Mouse (Mus musculus): ENCODE measurements around the gene Cox4i2.

Gene Cox4i2

GRCm38 (mm10) chr2:152753944-152754711 is at the start of gene Cox4i2:
TSS of gene Cox4i2 (plus strand) at chr2:152754173.
- no peak for DNase-seq (ENCODE audit: low spot score in 2 of 2)

DNA sequence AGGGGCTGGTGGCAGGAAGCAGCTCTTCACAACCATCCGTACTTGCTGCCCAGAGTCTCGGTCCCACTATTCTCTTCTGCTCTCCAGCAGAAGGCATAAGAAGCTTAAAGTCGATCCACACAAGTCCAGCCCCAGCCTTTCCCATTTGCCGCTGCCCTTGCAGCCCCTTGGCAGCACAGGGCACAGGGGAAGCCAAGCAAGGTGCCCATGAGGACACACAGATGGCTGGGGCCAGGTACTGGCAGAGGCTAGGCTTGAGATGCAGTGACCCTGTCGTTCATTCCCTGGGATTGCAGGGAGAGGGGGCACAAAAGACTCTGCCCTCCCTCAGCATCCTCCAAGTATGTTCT is 49.7 kb upstream of the Cox4i2 start:
- no peak for DNase-seq (ENCODE audit: low spot score in 2 of 2)

GRCm38 (mm10) chr2:152704811-152705370 is 49.1 kb upstream of the Cox4i2 start:
- DNase-seq (ENCODE audit: low spot score in 2 of 2) = no peak

DNA sequence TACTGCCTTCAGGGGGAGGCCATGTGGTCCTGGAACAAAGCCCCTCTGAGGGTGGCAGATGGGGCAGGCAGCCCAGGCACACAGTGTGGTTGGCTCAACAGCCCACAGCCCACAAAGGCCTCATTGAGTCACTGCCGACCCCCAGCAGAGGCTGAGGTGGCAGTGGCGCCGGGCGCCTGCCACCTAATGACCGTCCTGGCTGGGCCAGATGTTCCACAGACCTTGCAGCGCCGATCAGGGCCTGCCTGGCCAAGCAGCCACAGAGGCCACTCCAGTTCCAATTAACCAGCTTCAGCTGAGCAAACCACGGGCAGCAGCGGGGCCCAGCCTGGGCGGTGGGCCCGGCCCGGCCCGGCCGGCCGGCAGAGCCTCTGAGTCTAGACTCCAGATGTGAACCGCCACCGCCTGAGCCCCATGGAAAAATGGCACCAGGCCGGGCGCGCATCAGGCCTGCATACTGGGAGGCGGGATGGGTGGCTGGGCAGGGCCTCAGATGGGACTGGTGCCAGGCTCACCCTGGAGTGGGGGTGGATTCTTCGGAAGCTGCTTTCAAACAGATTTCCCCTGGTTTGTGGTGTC is 47.9 kb upstream of the Cox4i2 start:
- no peak for DNase-seq (ENCODE audit: low spot score in 2 of 2)

- DNase-seq (ENCODE audit: low spot score in 2 of 2) = no peak
Observed at GRCm38 (mm10) chr2:152707186-152707585, 46.8 kb upstream of the Cox4i2 start.

DNA sequence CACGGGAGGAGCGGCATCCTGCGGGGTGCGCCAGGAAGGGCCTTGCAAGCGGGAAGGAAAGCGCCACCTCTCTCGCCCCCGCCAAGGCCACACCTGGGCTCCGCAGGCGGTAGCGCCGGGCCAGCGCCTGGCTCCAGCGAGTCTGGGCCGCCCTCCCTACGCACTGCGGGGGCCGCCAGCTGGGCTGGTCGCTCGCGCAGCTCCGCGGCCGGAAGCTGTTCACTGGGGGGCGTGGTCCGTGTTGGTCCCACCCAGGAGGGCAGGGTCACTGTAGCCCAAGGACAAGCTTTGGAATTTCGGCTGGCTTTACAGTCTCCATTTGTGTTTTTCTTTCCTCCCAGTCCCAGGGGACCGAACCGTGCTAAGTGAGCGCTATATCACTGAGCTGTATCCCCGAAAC is 46.3 kb upstream of the Cox4i2 start:
- DNase-seq (ENCODE audit: low spot score in 2 of 2) = no peak

- no peak for DNase-seq (ENCODE audit: low spot score in 2 of 2)
Observed at GRCm38 (mm10) chr2:152709066-152709465, 44.9 kb upstream of the Cox4i2 start.

DNA sequence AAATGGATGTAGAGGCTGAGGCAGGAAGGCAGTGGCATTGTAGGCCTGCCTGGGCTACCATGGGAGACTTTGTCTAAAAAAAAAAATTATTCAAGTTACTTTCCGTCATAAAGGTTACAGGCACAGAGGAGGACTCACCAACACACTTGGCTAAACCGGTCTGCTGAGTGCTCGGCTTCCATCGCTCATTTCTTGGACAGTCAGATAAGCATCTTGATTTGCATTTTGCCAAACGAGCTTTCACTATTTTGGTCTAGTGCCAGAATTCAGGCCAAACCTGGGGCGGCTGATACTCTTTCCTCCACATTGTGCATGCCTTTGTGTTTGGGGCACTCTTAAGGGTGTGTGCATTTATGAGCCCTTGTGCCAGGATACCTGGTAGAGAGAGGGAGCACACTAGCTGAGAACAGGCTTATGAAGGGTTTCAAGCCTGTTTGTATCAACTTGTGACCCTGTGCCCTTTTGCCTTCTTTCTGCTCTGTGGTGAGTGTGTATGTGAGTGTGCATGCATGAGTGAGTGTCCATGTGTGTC is 37.7 kb upstream of the Cox4i2 start:
- no peak for DNase-seq (ENCODE audit: low spot score in 2 of 2)

DNA sequence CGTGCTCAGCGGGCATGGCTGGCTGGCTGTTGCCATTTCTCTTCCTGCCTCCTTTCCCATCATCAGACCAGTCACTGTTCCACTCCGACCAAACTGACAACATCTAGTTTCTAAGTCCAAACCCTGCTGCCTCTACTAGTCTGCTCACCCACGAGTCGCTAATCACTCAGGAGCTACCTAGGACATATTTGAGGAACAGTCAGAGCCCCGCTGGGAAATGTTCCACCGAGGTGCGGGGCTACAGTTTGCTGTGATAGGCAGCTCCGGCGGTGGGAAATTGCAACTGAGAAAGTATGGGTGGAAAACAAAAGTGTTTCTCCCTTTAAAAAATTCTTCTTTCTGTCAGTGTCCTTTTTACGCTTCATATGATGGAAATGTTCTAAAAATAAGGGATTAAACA is 36.3 kb upstream of the Cox4i2 start:
- DNase-seq (ENCODE audit: low spot score in 2 of 2) = no peak

DNA sequence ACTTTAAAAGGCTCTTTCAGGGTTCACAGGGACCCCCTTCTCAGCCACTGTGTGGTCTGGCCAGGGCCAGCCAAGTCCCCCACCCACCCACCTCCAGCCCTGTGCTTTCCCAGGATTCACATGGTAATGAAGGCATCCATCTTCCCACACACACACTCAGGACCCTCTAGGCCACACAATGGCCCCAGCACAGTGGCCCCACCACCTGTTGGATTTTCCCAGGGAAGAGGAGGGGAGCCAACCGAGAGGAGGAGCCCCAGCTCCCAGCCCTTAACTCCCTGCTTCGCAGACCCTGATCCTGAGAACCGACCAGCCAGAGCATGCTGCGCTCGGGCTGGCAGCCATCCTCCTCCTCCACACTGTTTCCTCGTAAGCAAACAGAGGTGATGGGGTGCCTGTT is 35.9 kb upstream of the Cox4i2 start:
- DNase-seq (ENCODE audit: low spot score in 2 of 2) = no peak

DNA sequence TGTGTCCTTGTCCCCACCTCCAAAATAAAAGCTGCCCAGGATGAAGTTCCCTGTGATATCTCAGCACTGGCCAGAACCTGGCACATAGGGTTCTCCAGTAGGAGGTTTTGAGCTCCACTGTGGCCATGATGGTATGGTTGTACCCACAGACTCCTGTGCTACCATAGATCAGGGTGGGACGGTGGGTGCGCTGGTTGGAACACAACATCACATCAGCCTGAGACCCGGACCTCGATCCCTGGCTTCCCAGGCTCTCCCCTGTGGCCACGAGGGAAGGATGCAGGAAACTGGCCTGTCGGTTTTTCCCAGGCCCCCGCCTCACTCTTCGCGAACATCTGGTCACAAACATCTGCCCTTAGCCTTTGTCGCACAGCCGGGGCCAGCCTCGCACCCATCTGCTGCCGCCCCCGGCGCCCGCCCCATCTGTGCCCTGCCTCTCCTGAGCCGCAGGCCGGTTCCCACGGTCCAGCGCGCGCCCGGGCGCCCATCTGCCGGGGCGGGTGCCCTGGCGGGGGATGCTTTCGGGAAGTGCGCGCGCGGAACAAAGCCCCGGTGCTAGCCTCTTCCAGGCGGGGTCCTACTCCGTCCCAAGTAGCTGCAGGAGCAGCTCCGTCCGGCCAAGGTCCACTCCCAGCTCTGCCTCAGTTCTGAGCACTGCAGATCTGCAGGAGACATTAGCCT is 30.2 kb upstream of the Cox4i2 start:
- DNase-seq (ENCODE audit: low spot score in 2 of 2) = no peak

DNA sequence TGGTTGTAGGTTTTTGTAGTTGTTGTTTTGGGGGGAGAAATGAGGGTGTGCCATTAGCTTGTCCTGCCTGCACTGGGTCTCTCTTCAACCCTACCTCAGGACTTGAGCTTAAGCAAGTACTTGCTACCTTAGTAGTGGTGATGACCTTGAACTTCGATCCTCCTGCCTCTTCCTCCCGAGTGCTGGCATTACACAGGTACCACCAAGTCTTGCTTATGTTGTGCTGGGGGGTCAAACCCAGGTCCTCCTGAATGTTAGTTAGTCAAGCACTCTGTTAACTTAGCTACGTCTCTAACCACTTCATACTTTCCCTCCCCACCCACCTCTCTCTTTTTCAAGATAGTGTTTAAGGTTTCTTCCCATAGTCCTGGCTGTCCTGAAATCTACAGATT is 29.6 kb upstream of the Cox4i2 start:
- DNase-seq (ENCODE audit: low spot score in 2 of 2) = no peak

DNA sequence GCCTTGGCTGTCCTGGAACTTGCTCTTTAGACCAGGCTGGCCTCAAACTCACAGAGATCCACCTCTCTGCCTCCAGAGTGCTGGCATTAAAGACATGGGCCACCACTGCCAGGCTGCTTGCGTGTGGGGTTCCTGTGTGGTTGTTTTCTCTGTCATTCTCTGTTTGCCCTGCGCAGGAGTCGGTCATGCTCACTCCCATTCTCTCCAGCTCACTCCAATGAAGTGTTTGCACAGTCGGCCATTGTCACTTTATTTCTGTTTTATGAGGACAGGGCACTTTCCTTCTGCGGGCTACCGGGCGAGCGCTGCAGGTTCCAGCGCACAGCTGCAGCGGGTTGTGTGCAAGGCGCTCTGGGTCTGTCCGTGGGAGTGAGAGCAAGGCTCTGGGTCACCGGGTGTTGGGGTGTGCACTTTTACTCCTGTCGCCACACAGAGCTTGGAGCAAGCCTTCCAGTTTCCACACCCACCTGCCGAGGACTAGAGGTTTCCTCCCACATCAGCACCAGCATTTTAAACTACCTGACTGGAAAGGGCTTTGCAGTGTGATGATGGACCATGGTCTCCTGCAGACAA is 28.7 kb upstream of the Cox4i2 start:
- no peak for DNase-seq (ENCODE audit: low spot score in 2 of 2)

GRCm38 (mm10) chr2:152726213-152726612 is 27.8 kb upstream of the Cox4i2 start:
- DNase-seq (ENCODE audit: low spot score in 2 of 2) = no peak

DNA sequence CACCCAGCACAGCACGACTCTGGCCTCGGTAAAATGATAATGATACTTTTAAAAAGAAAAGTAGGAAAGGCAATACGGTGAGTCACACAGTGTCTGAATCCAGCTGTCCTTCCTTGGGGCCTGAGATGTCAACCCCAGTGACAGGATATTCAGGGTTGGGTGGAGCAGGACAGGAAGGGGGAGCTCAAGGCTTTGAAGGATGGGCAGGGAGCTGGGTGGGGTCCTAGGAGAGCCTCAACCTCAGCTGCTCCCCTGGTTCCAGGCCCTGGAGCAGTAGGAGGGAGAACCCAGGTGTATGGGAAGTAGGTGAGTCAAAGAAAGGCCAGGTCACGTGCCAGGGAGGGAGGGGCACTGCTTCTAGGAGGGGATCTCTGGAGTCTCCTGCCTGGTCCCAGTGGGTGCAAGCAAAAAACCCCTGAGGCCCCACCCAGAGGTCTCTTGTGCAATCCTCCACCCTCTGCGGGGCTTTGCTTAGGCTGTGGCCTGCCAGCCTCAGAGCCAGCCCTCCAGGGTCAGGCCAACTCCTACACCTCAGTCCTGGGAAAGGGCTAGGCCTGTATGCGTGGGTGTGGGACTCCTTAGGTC is 27.1 kb upstream of the Cox4i2 start:
- no peak for DNase-seq (ENCODE audit: low spot score in 2 of 2)

DNA sequence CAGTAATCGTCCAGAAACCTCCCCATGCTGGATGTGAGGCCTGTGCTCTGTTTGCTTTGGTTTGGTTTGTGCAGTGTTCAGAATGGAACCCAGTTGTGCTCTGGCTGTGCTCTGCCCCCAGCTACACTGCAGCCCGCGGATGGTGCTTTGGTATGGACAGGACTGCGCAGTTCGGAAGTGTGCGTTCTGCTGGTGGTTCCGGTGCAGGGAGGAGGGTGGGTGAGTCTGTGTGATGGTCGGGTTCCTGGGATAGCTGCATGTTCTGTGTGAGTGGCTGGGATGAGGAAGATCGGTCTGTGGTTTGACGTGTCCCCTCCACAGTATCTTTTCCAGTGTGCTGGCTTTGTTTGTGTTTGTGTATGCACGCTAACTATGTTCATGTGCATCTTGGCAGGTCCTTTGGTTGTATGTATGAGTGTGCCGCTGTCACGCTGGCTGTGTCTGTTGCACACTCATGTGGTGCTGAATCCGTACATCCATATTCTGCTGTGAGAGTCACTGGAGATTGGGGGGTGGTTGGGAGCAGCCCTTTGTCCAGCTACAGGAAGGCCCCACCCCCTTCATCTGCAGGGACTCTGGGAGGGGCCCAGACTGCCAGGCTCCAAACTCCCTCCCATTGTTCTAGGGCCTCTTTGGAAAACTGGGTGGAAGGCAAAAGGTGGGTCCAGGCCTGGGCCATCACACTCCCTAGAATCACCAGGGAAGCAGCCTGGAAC is 26.0 kb upstream of the Cox4i2 start:
- no peak for DNase-seq (ENCODE audit: low spot score in 2 of 2)

GRCm38 (mm10) chr2:152728594-152728993 is 25.4 kb upstream of the Cox4i2 start:
- DNase-seq (ENCODE audit: low spot score in 2 of 2) = no peak

GRCm38 (mm10) chr2:152729013-152729635 is 24.8 kb upstream of the Cox4i2 start:
- DNase-seq (ENCODE audit: low spot score in 2 of 2) = no peak

GRCm38 (mm10) chr2:152729636-152730020 is 24.3 kb upstream of the Cox4i2 start:
- DNase-seq (ENCODE audit: low spot score in 2 of 2) = no peak

GRCm38 (mm10) chr2:152733201-152733600 is 20.8 kb upstream of the Cox4i2 start:
- DNase-seq (ENCODE audit: low spot score in 2 of 2) = no peak

DNA sequence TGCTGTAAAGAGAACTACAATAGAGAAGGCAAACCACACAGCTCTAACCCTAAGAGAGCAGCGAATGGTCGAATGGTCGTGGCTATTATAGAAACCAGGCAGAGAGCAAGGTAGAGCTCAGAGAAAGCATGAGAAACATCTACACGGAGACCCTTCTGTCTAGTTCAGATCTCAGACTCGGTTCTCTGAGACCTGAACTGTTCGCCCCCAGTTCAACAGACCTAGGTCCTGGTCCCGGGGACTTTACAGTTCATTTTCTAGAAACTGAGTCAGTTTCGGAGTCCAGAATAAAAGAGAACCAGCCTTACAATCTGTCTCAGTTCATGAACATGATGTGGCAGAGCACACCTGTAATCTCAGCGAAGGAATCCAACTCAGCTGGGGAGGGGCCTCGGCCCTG is 19.5 kb upstream of the Cox4i2 start:
- no peak for DNase-seq (ENCODE audit: low spot score in 2 of 2)
